Mouse (Mus musculus): Measurements from ENCODE around the gene Cfap221.
A peak's percentile ranks its signal among the peaks of the same experiment; 100 is the strongest.

DNA sequence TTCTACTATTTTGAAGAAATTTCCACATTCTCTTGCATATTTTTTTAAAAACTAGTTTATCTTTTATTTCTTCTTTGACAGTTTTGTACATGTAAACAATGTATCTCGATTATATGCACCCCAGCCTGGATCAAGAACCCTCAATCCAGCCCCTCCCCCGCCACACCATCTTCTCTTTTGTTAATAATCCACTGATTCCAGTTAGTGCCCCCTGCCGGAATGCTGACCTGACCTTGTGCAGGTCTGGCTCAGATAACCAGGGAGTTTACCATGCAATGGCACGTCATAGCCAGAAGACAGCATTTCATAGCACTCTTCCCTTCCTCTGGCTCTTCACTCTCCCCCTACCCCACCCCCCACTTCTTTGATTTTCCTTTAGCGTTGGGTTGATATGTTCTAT, 610 bp upstream of the Cfap221 start:
- peak; percentile 39 for TF ChIP-seq CTCF (IDR thresholded peaks at IDR 0.05; ENCODE audit: low read depth)
- no peak for TF ChIP-seq EP300 (IDR thresholded peaks at IDR 0.05; ENCODE audit: low read depth)
